Mouse (Mus musculus) retina, embryonic 14.5 days (tissue): Measurements from ENCODE around the gene Omd.
A peak's percentile ranks its signal among the peaks of the same experiment; 100 is the strongest.
"Not testable (repeated sequence)": the region's sequence is repeated elsewhere in the genome, so short reads cannot be mapped to it uniquely, and the experiment has no call there.

Experiments
- DNase-seq: peaks from one replicate; pipeline ENCODE4 v3.0.0-alpha.2; 2015; ENCODE audit warnings: low spot score

The Omd gene

GRCm38 (mm10) chr13:49581541-49582530 is at the start of gene Omd:
Omd (plus strand) TSS chr13:49582462.
- no peak for DNase-seq

GRCm38 (mm10) chr13:49536946-49537345 is 45.3 kb upstream of the Omd start:
- no peak for DNase-seq

GRCm38 (mm10) chr13:49538693-49539092 is 43.6 kb upstream of the Omd start:
- no peak for DNase-seq

- no peak for DNase-seq
Observed at GRCm38 (mm10) chr13:49544279-49544678, 38.0 kb upstream of the Omd start, which contains the start of gene Aspn. Aspn (plus strand) TSS chr13:49544443.

GRCm38 (mm10) chr13:49545646-49546045 is 36.6 kb upstream of the Omd start:
- DNase-seq: no peak

- DNase-seq: no peak
Observed at GRCm38 (mm10) chr13:49546517-49546916, 35.7 kb upstream of the Omd start.

- no peak for DNase-seq
Observed at GRCm38 (mm10) chr13:49547563-49548150, 34.6 kb upstream of the Omd start.

- DNase-seq: no peak
Observed at GRCm38 (mm10) chr13:49549616-49550015, 32.6 kb upstream of the Omd start.

GRCm38 (mm10) chr13:49554519-49554918 is 27.7 kb upstream of the Omd start:
- no peak for DNase-seq

- no peak for DNase-seq
Observed at GRCm38 (mm10) chr13:49556203-49556602, 26.1 kb upstream of the Omd start.

- no peak for DNase-seq
Observed at GRCm38 (mm10) chr13:49556924-49557323, 25.3 kb upstream of the Omd start.

GRCm38 (mm10) chr13:49559185-49559584 is 23.1 kb upstream of the Omd start:
- peak; percentile 36 for DNase-seq

GRCm38 (mm10) chr13:49560886-49561285 is 21.4 kb upstream of the Omd start:
- DNase-seq: no peak

GRCm38 (mm10) chr13:49564347-49564746 is 17.9 kb upstream of the Omd start:
- DNase-seq: no peak

- DNase-seq: no peak
Observed at GRCm38 (mm10) chr13:49570371-49570770, 11.9 kb upstream of the Omd start.

- DNase-seq: no peak
Observed at GRCm38 (mm10) chr13:49571418-49571817, 10.8 kb upstream of the Omd start.

GRCm38 (mm10) chr13:49583859-49584258 is 1.6 kb downstream of the Omd start:
- DNase-seq: no peak

- no peak for DNase-seq
Observed at GRCm38 (mm10) chr13:49584307-49585005, 2.2 kb downstream of the Omd start.

GRCm38 (mm10) chr13:49586062-49586461 is 3.8 kb downstream of the Omd start:
- no peak for DNase-seq

- not testable (repeated sequence) for DNase-seq
Observed at GRCm38 (mm10) chr13:49602541-49602940, 20.3 kb downstream of the Omd start.

- DNase-seq: no peak
Observed at GRCm38 (mm10) chr13:49603603-49604002, 21.3 kb downstream of the Omd start.

GRCm38 (mm10) chr13:49607714-49608113 is 25.5 kb downstream of the Omd start, which contains the start of gene Ogn:
Ogn (plus strand) TSS chr13:49608046.
- no peak for DNase-seq
